Mouse (Mus musculus) lung, postnatal 25 days (tissue): Measurements from ENCODE around the gene Yeats4.
A peak's percentile ranks its signal among the peaks of the same experiment; 100 is the strongest.
"Not testable (repeated sequence)": the region's sequence is repeated elsewhere in the genome, so short reads cannot be mapped to it uniquely, and the experiment has no call there.

Experiments used
- DNase-seq: peaks from one replicate; pipeline ENCODE4 v3.0.0; 2022; ENCODE audit warnings: low spot score

The Yeats4 gene

DNA sequence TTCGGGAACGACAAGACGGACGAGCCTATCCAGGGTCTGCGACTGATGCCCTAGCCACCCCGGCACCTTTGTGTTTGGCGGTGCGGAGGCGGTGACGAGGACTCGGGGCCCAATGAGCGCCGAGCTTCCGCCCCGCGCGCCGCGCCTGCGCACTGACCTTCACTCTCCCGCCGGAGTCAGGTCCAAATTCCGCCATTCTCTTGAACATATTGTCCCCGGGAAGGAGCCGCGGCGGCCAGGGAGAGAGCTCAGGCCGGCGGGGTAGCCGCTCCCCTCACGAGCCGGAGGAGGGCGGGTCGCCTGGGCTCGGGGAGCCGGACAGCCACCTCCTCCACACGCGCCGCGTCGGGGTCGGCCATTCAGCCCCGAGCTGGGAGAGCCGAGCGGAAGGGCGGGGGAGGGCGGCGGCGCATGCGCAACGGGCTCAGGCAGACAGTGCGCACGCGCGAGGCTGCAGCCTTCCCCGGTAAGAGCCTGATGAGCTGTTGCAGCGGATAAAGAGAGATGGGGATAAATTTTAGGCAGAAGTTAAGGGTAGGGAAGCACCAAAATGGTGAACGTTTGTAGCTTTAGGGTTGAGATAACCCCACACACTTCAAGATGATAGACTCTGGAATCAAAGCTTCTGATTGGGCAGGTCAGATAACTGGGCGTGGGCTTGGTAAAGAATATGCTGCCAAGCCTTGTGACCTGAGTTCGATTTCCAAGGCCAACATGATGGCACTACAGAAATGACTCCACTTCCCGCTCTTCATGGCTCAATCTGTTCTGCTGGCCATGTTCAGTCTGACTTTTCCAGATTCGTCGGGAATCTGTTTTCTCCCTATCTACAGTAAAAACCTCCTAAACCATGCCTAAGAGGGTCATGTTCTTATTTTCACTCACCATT lies at the start of gene Yeats4:
Gene Yeats4 (minus strand): TSS at position 406 of the 889 bp plus-strand sequence.
- peak; percentile 92 for DNase-seq

DNA sequence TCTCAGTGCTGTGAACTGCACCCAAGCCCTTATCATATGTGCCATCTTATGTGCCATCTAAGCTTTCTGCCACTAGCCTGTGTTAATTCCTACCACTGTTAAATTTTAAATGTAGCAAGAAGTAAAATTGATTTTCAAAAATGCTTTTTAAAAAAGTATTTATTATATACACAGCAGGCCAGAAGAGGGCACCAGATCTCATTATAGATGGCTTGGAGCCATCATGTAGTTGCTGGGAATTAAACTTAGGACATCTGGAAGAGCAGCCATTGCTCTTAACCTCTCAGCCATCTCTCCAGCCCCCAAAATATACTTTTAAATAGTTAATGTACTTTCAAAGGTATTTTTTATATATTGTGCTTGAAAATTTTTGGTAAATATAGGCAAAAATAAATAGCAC lies 47.7 kb upstream of the Yeats4 start:
- DNase-seq: no peak

DNA sequence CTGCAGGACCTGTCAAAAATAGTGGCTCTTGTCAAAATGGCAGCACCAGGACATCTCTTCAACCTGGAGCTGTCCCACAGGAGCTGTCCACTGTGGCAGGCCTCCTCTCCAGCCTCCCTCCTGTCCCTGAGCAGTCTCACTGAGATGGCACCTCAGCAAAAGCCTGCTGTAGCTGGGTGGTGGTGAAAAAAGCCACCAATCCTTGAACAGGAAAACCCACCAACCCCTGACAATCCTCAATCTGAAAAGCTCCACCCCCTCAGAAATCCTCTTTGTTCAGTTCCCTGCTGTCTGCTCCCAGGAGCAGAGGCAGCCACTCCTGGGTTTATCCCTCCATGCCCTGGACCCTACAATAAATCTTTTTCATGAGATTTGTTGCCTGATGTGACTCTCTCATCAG lies 35.6 kb upstream of the Yeats4 start:
- no peak for DNase-seq

DNA sequence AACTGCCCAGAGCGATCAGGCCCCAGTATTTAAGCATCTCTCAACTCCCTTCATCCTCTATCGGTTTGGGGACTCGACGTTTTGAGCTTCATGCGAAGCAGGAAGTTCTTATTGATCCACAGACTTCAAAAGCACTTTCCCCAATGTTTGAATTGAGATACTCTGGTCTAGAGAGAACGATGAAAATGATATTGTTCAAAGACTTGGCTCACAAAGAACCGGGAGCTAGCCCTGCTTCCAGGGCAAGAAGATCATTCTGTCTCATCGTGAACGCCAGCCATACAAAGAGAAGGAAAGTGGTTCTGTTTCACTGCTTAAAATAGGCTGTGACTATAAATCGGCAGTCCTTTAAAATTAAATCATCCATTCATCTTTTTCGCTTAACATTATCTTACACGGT lies 14.3 kb upstream of the Yeats4 start, which contains the start of gene 9530003J23Rik:
Gene 9530003J23Rik (minus strand): TSS at position 101 of the 400 bp plus-strand sequence.
- DNase-seq: no peak

DNA sequence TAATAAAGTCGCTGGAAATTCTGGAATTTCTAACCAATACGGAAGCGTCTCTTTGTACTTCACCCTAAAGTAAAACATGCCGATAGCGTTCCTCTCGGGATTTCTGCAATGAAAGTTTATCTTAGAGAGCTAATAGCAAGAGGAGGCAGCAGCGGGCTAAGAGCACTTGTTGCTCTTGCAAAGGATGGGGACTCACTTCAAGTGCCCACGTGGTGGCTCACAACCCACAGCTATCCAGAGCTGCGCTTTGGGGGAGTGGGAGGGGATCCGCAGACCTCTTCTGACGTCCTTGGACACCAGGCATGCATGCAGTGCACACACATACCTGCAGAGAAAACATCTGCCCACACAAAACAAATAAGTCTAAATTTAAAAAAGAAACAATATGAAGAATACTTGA lies 11.6 kb upstream of the Yeats4 start:
- peak; percentile 62 for DNase-seq

DNA sequence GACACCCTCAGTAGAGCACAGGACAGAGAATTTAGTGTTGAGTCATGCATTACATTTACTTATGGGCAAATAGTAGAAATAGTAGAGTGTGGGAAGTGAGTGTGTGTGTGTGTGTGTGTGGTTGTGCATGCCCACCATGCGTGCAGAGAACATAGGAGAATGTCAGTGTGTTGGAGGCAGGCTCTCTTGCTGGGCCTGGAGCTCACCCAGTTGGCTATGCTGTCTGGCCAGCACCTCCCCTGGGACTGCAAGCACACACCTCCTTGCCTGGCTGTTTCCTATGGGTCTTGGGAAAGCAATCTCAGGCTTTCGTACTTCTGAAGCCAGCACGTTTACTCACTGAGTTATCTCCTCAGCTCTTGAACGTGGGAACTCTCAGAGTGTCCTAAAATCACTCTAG lies 10.5 kb upstream of the Yeats4 start:
- DNase-seq: no peak

DNA sequence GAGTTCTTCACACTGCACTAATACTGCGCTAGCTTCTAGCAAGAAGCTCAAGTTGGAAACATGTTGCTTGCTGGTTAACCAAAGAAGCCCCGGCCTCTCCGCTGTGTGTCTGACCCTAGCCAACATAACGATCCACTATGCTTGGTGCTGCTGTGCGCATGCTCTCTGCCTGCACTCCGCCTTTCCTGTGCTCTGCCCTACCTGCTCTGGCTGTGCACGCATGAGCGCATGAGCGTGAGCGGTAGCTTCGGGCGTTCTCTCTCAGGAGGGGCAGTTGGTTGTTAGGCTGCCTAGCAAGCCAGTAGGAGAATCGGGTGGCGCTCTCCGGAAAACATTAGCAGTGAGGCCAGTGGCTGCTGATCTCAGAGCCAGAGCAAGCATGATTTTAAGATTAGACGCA lies 5.5 kb upstream of the Yeats4 start:
- no peak for DNase-seq

DNA sequence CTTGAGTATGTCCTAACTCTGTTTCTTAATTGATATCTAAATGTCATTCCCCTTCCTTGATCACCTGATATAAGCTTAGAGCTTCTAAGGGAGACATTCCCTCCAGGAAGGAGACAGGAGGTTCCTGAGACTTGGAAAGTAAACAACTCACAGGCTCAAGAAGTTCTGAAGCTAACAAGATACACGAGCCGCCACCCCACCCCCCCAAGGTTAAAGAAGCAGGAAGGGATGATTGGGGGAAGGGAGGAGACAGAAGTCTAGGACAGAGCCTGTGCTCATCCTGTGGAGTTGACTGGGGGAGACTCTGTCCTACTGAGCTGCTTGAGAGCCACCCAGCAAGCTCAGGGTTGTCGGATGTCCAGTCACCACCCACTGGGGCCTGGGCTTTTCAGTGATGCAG lies 1.7 kb upstream of the Yeats4 start:
- no peak for DNase-seq

DNA sequence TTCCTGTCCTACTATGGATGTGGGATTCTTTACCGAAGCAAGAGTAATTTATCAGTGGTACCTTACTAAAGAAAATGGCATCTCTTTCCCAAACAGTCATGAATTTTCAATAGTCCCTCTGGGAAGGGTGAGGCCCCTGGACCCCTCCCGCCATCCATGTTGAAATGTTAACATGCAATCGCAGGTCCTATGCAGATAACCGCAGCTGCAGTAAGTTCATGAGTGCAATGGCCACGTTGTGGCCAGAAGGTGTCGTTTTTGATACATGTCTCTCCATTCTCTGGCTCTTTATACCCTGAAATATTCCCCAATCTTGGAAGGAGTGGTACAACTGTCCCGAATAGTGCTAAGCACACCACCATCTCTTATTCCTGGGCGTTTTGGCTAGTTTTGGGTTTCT lies 787 bp upstream of the Yeats4 start:
- DNase-seq: no peak

DNA sequence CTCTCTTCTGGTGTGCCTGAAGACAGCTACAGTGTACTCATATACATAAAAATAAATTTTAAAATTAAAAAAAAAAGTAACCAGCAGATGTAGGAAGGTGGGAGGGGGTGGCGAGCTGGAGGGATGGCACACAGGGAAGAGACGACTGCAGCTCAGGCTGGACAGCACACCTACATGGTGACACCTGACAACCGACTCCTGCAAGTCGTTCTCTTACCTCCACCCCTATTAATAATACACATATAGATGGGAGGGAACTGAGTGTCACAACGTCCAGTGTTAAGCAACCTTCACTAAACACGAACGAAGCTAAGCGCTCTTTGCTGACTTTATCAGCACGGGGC lies 577 bp downstream of the Yeats4 start:
- DNase-seq: no peak

DNA sequence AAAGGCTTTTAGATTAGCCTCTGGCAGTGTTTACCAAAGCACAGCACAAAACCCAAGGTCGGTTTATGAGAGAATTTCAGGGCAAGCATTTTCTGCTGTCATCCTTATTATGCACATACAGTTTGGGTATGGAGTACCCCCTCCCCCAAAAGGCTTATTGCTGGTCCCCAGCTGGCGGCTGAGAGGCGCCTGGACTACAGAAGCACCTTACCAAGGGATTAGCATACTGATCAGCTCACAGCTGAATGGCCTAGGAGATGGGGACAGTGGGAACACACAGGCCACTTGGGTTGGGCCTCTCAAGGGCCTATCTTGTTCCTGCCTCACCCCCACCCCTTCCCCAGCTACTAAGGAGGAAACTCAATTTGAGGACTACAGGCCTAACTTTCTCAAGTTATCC lies 1.5 kb downstream of the Yeats4 start:
- DNase-seq: no peak

DNA sequence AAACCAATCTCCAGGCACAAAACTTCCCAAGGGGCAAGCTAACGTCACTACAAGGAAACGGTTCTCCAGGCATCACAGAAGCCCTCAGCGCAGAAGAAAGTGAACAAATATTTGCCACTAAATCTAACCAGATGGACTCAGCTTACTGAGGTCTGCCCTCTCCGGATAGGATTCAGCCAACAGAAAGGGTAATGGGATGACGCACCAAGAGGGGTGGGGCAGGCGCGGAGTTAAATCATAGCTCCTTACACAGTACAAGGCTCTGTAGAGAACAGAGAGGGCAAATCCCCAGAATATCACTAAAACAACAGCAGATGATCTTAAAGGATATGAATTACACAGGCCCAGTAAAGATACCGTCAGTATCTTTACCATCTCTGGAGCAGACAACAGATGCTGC lies 6.0 kb downstream of the Yeats4 start:
- DNase-seq: no peak

DNA sequence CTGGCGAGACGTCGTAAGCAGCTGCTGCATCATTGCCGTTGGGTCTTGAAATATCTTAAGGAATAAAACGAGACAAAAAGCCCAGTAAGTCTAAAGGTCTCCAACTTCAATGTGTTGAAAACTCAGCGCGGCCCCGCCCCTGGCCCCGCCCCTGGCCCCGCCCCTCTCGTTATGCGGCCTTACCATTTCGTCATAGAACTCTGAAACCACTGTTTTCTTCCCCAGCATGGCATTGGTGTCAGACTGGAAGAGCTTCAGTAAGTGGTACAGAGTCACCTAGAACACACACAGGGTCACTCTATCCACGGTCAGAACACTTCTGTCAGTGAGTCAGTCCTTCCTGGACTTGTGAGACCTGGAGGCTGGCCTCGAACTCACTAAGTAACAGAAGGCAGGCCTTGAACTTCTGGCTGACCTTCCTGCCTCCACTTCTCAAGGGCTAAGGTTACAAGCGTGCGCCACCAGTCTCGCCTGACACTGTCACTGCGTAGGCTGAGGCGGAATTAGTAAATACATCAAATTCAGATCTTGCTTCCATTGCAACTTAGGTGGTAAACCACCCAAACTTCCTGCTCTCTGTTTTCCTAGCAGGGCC lies 7.0 kb downstream of the Yeats4 start:
- no peak for DNase-seq

DNA sequence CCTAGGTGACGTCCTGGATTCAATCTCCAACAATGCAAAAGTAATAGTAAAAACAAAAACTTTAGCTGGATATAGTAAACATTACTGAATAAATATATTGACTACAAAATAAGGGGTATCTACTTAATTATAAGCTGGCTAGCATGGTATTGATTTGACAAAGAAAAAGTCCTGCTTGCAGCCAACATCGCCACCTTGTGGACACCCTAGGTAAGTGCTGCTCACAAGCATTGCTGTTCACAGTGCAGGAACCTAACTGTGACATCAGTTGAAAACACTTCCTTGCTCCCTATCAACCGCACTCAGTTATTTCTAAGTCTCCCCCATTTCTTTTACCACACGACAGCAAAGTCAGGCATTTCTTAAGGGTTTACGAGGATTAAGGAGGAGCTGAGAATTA lies 7.5 kb downstream of the Yeats4 start:
- no peak for DNase-seq

DNA sequence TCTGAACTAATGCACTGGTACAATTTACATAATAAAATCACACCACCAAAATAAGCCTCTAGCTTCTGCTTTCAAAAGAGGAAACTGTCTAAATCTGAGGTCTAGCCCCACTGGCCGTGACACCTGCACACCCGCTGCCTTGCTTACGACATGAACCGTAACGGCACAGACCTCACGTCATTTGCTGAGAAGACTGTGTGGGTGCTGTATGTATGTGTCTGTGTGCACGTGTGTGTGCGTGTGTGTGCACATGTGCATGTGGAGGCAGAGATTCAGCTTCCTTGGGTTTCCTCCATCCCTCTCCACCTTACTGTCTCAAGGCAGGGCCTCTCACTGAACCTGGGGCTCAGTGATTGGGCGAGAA lies 8.2 kb downstream of the Yeats4 start:
- DNase-seq: peak; percentile 66

DNA sequence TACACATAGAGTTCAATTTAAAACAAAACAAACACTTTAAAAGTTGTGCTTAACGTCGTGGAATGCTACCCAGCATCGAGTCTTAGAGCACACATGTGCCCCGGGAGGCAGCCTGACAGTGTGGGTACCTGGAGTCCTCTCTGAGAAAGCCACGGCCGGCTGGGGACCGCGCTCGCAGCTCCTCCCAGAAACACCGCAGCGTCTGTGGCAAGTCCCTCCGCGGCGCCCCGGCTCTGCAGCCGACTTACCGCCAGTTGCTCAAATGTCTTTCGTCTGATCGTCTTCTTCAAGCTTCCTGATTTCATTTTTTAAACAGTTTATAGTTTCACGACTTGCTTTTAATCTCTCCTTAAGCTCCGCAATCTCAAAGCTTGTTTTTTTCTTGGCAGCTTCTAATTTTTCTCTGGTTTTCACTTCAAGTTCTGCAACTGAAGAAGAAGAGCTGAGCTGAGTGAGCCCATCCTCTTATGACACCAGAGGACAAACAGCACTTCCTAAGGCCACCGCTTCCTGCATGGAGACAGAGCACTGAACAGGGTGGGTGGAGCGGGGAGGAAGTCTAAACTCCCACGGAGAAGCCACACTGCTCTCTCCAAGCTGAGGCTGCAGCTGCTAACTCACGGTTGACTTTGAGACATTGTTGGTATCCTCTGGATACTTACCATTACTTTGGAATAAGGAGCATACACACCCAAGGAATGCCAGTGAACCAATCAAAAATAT lies 8.7 kb downstream of the Yeats4 start:
- DNase-seq: no peak

DNA sequence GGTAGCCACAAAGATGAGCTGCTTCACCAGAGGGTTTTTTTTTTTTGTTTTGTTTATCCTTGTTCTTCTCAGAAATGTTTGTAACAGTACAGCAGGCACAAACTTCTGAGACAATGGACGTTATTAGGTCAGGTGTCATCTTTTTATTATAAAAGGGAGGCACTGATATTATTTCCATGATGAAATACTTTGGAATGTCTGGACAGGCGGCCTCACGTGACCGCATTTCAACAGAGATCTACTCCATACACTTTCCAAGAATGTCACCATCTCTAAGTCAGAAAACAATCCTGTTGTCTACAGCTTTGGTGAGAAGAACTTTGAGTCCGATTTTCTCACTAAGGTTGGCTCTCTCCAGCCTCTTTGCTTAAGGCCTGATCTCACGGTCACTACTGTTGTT lies 13.3 kb downstream of the Yeats4 start:
- DNase-seq: no peak

DNA sequence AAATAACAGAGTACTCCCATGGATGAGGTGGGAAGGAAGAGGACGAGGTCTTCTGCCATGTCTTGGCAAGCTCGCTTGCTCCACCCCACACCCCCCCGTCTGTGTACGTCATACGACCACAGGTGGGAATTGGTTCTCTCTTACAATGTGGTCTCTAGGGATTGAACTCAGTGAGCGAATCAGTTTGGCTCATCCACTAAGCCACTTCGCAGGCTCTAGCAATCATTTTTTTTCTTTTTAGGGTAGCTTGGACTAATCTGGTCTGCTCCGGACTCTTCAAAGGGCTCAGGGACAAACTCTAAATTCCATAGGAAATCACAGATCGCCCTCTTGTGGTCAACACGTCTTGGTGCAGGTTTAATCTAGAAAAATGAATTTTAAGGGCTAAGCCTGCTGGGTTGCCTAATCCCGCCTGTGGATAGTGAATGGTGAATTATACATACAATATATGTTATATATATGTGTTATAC lies 14.8 kb downstream of the Yeats4 start:
- DNase-seq: peak; percentile 74

DNA sequence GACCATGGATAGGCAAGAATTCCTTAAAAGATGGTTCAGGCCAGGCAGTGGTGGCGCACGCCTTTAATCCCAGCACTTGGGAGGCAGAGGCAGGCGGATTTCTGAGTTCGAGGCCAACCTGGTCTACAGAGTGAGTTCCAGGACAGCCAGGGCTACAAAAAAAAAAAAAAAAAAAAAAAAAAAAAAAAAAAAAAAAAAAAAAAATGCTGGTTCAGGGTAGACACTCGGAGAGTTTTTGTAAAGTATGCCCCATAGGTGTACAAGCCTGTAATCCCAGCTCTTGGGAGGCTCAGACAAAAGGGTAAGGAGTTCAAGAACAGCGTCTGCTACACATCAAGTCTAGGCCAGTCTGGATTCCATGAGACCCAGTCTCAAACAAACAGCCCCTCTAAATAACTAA lies 15.5 kb downstream of the Yeats4 start:
- DNase-seq: not testable (repeated sequence)

DNA sequence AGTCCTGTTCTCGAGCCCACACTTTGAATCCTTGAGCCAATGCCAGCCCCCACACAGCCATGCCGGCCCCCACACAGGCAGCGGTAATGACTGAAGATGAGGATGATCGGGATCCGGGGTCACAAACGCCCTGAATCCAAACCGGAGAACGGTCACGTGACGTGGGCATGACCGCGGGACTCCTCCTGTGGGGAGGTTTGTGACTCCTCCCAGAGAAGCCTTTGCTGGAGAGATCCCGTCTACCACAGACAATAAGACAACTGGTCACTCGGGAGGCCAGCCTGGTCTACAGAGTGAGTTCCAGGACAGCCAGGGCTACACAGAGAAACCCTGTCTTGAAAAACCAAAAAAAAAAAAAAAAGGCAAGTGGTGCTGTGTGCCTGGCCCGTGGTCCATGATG lies 16.1 kb downstream of the Yeats4 start:
- DNase-seq: no peak

DNA sequence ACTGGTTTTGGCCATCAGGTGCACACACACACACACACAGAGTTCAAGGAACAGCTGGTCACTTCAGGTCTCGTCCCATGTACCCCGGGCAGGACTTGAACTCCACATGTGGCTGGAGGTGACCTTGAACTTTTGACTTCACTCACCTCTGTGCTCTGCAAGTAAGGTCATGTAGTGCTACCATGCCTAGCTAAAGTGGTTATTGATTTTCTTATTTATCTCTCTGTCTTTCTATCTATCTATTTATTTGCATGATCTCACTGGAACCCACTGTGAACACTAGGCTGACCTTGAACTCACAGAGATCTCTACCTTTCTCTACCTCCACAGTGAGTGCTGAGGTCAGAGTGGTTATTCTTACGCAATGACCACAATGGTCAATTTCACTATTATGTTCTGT lies 18.2 kb downstream of the Yeats4 start:
- no peak for DNase-seq

DNA sequence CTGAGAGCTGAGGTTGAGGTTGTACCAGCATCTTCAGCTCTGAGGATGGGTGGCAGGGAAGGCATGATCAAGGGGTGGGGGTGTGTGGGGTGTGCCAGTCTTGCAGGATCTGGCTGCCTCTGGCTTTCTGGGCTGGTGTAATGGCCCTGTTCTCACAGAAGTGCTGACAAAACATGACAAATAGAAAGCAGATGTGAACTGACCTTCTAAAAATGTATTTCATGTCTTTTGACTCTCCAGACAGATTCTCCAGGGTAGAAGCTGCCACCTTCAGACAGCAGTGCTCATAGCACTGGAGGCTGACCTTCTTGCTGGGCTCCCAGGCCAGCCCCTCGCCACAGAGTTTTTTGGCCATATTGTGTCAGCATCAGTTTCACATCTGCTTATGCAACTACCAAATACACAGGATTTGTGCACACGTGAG lies 20.7 kb downstream of the Yeats4 start:
- no peak for DNase-seq

DNA sequence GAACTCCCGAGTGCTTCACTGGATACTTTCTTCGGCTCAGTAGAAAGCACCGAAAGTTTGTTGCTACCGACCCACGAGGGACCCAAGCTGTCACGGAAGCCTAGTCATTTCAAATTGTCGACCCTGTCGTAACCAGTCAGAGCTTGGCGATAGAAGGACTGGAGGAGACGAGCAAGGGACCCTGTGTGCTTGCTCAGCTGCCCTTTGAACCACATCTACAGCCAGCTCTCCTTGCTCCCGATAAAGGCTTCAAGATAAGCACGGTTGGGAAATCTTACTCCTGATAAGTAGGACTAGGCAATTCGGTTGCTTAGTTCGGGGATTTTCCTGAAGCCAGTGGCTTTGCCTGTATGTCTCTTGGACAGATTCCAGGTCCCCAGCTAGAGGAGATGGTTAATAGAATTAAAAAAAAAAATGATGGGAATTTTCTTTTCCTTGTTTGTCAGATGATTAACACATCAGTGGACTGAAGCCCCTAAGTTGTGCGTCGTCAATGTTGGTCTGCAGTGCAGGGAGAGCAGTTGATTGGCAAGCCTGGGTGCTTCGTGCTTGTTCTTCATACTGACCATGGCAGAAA lies 21.2 kb downstream of the Yeats4 start:
- no peak for DNase-seq
